Mouse (Mus musculus): ENCODE measurements around the gene Rbm38.

DNA sequence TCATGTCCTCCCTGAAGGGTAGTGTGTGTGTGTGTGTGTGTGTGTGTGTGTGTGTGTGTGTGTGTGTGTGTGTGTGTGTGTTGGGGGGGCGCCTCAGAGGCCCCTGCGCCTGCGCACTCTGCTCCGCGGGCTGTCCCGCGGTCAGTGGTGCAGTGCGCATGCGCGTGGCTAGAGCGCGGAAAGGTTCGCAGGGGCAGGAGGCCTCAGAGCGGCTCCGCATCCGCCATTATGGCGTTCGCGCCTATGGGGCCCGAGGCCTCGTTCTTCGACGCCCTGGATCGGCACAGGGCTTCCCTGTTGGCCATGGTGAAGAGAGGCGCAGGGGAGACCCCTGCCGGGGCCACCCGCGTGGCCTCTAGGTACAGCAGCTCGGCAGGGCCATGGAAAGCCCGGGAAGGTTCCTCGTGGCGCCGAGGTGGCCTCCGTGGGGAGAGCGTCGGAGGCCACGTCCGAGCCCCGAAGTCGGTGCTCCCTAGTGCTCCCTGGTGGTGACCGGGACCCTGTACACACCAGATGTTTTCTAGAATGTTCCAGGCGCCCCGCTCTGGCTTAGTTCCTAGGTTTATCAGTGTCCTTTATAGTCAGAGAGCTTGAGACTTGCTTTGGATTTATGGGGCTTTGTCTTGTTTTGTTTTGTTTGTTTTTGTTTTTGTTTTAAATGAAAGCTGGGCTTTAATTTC, 40.5 kb upstream of the Rbm38 start:
- TF ChIP-seq POLR2A (IDR thresholded peaks at IDR 0.05; ENCODE audit: borderline replicate concordance, extremely low read depth, insufficient read depth, insufficient read length, poor library complexity, severe bottlenecking) (no peak), CTCF (IDR thresholded peaks at IDR 0.05; ENCODE audit: borderline replicate concordance, extremely low read depth, insufficient read depth, insufficient read length) (no peak)
